Mouse (Mus musculus) inflammation-experienced regulatory T-cells (primary cell): ENCODE results near the gene Pgghg. TPM values are rescaled to one million over a fixed set of nuclear protein-coding genes. Genes with fewer than 3 reads are reported as not detected.

ENCODE experiments used
- polyA plus RNA-seq, 2 experiments: library from polyadenylated mRNA; unstranded; fragments of 100-300 nt; shearing (Covaris generic); gene quantifications; one replicate each; pipeline ENCODE4 v1.2.1; 2017

The Pgghg gene
- 10 to 100 TPM; 24.8 to 37.5 TPM for polyA plus RNA-seq

GRCm38 (mm10) chr7:140941222-140942051 is at the start of gene Pgghg:
TSS of gene Pgghg (plus strand) at chr7:140941391.

GRCm38 (mm10) chr7:140900220-140900619 is 41.0 kb upstream of the Pgghg start, which contains the start of gene Cox8b:
TSS of gene Cox8b (minus strand) at chr7:140900446.

GRCm38 (mm10) chr7:140920418-140921029 is 20.7 kb upstream of the Pgghg start, which contains the start of gene Nlrp6:
TSS of gene Nlrp6 (plus strand) at chr7:140920902.

DNA sequence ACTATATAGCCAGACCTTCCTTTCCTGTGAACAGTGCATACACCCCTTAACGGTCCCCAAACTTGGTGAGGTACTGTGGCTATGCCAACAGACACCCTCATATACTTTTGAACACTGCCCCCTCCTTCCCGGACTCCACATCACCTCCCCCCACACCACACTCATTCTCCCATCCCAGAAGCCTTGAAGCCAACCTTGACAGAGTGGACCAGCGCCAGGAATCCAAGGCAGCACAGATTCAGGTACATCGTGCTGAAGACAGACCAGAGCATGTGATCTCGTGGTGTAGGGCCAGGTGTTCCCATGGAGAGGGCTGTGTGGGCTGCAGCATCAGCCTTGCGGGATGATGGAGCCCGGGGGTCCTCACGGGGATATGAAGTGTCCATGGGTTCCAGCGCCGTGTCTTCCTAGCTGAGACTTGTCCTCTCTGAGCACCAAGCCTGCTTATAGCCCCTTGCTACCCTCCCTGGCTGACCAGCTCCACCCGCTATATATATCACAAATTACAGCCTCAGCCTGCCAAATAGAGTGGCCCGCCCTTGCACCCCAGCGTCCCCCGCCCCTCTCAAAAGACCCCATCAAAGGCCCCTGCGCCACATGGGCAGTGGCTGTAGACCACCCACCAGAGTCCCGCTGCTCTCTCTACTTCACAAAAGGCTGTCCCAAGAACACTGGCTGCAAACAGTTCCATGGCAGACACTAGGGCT is 8.8 kb downstream of the Pgghg start, which contains the start of gene Ifitm5:
Gene Ifitm5 (minus strand): TSS at position 468 of the 707 bp plus-strand sequence.

GRCm38 (mm10) chr7:140955758-140956555 is 14.8 kb downstream of the Pgghg start, which contains the start of the genes Gm45717 and Ifitm2:
TSS of gene Gm45717 (minus strand) at chr7:140955937.
TSS of gene Ifitm2 (minus strand) at chr7:140955987.

DNA sequence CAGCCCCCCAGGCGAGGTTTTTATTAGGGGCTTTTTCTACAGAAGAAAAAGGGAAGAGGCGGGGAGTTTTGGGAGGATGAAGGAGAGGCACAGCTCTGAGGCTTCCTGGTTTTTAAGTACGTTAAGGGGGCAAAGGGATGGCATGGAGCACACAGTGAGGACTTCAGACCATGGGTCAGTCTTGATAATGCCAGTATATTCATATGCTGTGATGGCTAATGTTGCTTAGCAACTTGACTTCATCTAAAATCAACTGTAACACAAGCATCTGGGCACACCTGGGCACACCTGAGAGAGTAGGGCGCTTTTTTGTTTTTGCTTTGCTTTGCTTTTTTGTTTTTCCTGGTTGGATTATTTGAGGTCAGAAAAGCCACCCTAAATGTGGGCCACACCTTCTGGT is 25.7 kb downstream of the Pgghg start, which contains the start of gene Ifitm1:
Gene Ifitm1 (plus strand): TSS at position 301 of the 400 bp plus-strand sequence.

Other genes with a start within 250 kb of the Pgghg start
- under 1 TPM in 1 of 2 experiments, not detected in 1; 0.84 TPM for gene Olfr541, start 244.1 kb upstream of the Pgghg start, polyA plus RNA-seq
- under 1 TPM; 0.10 to 0.18 TPM for gene Cyp2e1, start 177.7 kb upstream of the Pgghg start, polyA plus RNA-seq
- gene Syce1, start 153.5 kb upstream of the Pgghg start, polyA plus RNA-seq = under 1 TPM in 1 of 2 experiments, not detected in 1; 0.18 TPM
- 1 to 10 TPM in 1 of 2 experiments, under 1 TPM in 1; 0.46 to 1.9 TPM for gene Zfp941, start 119.2 kb upstream of the Pgghg start, polyA plus RNA-seq
- gene Urah, start 106.4 kb upstream of the Pgghg start, polyA plus RNA-seq = under 1 TPM in 1 of 2 experiments, not detected in 1; 0.58 TPM
- not detected for gene Scgb1c1, start 95.8 kb upstream of the Pgghg start, polyA plus RNA-seq
- under 1 TPM in 1 of 2 experiments, not detected in 1; 0.28 TPM for gene Odf3, start 93.6 kb upstream of the Pgghg start, polyA plus RNA-seq
- under 1 TPM in 1 of 2 experiments, not detected in 1; 0.54 TPM for gene Gm45785, start 85.1 kb upstream of the Pgghg start, polyA plus RNA-seq
- gene Ric8a, start 84.4 kb upstream of the Pgghg start, polyA plus RNA-seq = 100 to 1,000 TPM; 114 to 152 TPM
- 10 to 100 TPM; 41.3 to 51.5 TPM for gene Bet1l, start 83.8 kb upstream of the Pgghg start, polyA plus RNA-seq
- 100 to 1,000 TPM; 186 to 193 TPM for gene Psmd13, start 59.4 kb upstream of the Pgghg start, polyA plus RNA-seq
- 10 to 100 TPM in 1 of 2 experiments, 1 to 10 TPM in 1; 8.7 to 11.6 TPM for gene Sirt3, start 59.1 kb upstream of the Pgghg start, polyA plus RNA-seq
- not detected for gene Cox8b, start 40.9 kb upstream of the Pgghg start, polyA plus RNA-seq
- gene Nlrp6, start 20.5 kb upstream of the Pgghg start, polyA plus RNA-seq = under 1 TPM in 1 of 2 experiments, not detected in 1; 0.05 TPM
- gene Ifitm5, start 8.9 kb downstream of the Pgghg start, polyA plus RNA-seq = 1 to 10 TPM in 1 of 2 experiments, under 1 TPM in 1; 0.35 to 1.1 TPM
- not detected for gene Gm45717, start 14.5 kb downstream of the Pgghg start, polyA plus RNA-seq
- gene Ifitm2, start 14.6 kb downstream of the Pgghg start, polyA plus RNA-seq = 10 to 100 TPM; 37.1 to 96.5 TPM
- 1 to 10 TPM in 1 of 2 experiments, not detected in 1; 1.9 TPM for gene Ifitm1, start 25.8 kb downstream of the Pgghg start, polyA plus RNA-seq
- gene Ifitm3, start 69.4 kb downstream of the Pgghg start, polyA plus RNA-seq = 1 to 10 TPM; 3.5 to 8.8 TPM
- not detected for gene Ifitm6, start 76.5 kb downstream of the Pgghg start, polyA plus RNA-seq
- not detected for gene Gm17387, start 87.7 kb downstream of the Pgghg start, polyA plus RNA-seq
- gene B4galnt4, start 119.7 kb downstream of the Pgghg start, polyA plus RNA-seq = 10 to 100 TPM; 18.8 to 19.5 TPM
- 100 to 1,000 TPM; 253 to 350 TPM for gene Pkp3, start 136.8 kb downstream of the Pgghg start, polyA plus RNA-seq
- 100 to 1,000 TPM; 207 to 212 TPM for gene Sigirr, start 159.2 kb downstream of the Pgghg start, polyA plus RNA-seq
- gene Ano9, start 176.4 kb downstream of the Pgghg start, polyA plus RNA-seq = under 1 TPM; 0.48 to 0.54 TPM
- 10 to 100 TPM; 19.1 to 23.2 TPM for gene Ptdss2, start 181.0 kb downstream of the Pgghg start, polyA plus RNA-seq
- 100 to 1,000 TPM; 110 to 149 TPM for gene Rnh1, start 231.5 kb downstream of the Pgghg start, polyA plus RNA-seq